Mouse (Mus musculus) hindbrain, postnatal 0 days (tissue): ENCODE data around the gene Ephb2. TPM values are rescaled to one million over a fixed set of nuclear protein-coding genes. Genes with fewer than 3 reads are reported as not detected.

Experiments
- ATAC-seq: fragments of 200-750 bp; cut with Nextera tagmentation; 2 replicates; pipeline ENCODE4 v1.8.0; 2017; ENCODE audit warnings: mild to moderate bottlenecking, moderate TSS enrichment, moderate library complexity
- DNase-seq: peaks from one replicate; pipeline ENCODE4 v3.0.0-alpha.2; 2015; ENCODE audit warnings: low spot score
- H3K27ac ChIP-seq: fragments of 300-500 bp; sonication (generic); 2 replicates; pipeline ENCODE4 v1.5.1; 2014; ENCODE audit warnings: mild to moderate bottlenecking
- H3K27me3 ChIP-seq: fragments of 300-500 bp; sonication (generic); 2 replicates; pipeline ENCODE4 v1.6.1; 2014; ENCODE audit warnings: low read length, mixed read lengths; ENCODE audit not compliant: insufficient read depth
- H3K36me3 ChIP-seq: fragments of 300-500 bp; sonication (generic); 2 replicates; pipeline ENCODE4 v1.6.1; 2014; ENCODE audit warnings: low read length, mixed read lengths; ENCODE audit not compliant: insufficient read depth
- H3K4me1 ChIP-seq: fragments of 300-500 bp; sonication (generic); 2 replicates; pipeline ENCODE4 v1.6.1; 2014; ENCODE audit warnings: antibody characterized with exemption, low read length, mixed read lengths; ENCODE audit not compliant: insufficient read depth
- H3K4me2 ChIP-seq: fragments of 300-500 bp; sonication (generic); 2 replicates; pipeline ENCODE4 v1.6.1; 2014; ENCODE audit warnings: low read depth, mild to moderate bottlenecking, low read length, moderate library complexity, mixed read lengths
- H3K4me3 ChIP-seq: fragments of 300-500 bp; sonication (generic); 2 replicates; pipeline ENCODE4 v1.5.1; 2014; ENCODE audit warnings: low read length
- H3K9ac ChIP-seq: fragments of 300-500 bp; sonication (generic); replicated peaks from 2 replicates; pipeline ENCODE4 v1.6.1; 2014; ENCODE audit warnings: mild to moderate bottlenecking, low read length, moderate library complexity, mixed read lengths
- H3K9me3 ChIP-seq: fragments of 300-500 bp; sonication (generic); 2 replicates; pipeline ENCODE4 v1.6.1; 2016; ENCODE audit warnings: low read length, mixed read lengths
- CTCF ChIP-seq: IDR thresholded peaks from 2 replicates; pipeline ENCODE4 v1.5.1; 2016; ENCODE audit warnings: antibody characterized with exemption, control low read depth, low read depth
- WGBS: fragments of 180-500 bp; shearing (Covaris S2); extraction: QIAGEN DNeasy Blood & Tissue Kit; methylation state at CpG from one replicate; pipeline ENCODE4 v1.1.7; 2014; 5-methylcytosine and 5-hydroxymethylcytosine counted together
- polyA plus RNA-seq: library from polyadenylated mRNA; unstranded; fragments of >200 nt; fragmentation: Nextera tagmentation; extraction: Ambion mirVana; gene quantifications from 2 replicates; pipeline ENCODE4 v1.2.1, GENCODE M21; 2015
- total RNA-seq: library from RNA; depleted of rRNA; stranded (reverse); fragments of >200 nt; gene quantifications from 2 replicates; pipeline ENCODE4 v1.2.3, GENCODE M21; 2014

Ephb2 gene
- total and polyA plus RNA-seq, 2 experiments from 2014 or later = 13.0 to 136 TPM

DNA sequence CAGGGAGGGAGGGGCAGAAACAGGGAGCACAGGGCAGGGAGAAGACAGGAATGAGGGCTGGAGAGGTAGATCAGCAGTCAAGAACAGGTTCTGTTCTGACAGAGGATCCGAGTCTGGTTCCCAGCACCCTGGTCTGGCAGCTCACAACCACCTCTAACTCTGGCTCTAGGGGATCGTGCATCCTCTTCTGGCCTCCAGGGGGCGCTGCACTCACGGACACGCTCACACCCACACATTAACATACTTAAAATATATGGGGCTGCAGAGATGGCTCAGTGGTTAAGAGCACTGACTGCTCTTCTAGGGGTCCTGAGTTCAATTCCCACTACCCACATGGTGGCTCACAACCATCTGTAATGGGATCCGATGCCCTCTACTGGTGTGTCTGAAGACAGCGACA is 24.2 kb upstream of the Ephb2 start:
- peak; percentile 39 for TF ChIP-seq CTCF
- no peak overlapping the region for H3K9ac ChIP-seq
- 0 out of 2 replicates have a peak, but pooled peaks cover 3% of the 10 kb centered on the region for H3K4me1 ChIP-seq
- WGBS = 86% methylated on average over 7 of the region's 7 CpGs
- no peak overlapping the region for H3K27ac ChIP-seq
- H3K27me3 ChIP-seq = no peaks in the 10 kb centered on the region
- DNase-seq = no peak
- H3K36me3 ChIP-seq = no peaks in the 10 kb centered on the region
- no peaks in the 10 kb centered on the region for H3K9me3 ChIP-seq
- no peak overlapping the region for H3K4me3 ChIP-seq
- ATAC-seq = no peak
- no peak overlapping the region for H3K4me2 ChIP-seq

DNA sequence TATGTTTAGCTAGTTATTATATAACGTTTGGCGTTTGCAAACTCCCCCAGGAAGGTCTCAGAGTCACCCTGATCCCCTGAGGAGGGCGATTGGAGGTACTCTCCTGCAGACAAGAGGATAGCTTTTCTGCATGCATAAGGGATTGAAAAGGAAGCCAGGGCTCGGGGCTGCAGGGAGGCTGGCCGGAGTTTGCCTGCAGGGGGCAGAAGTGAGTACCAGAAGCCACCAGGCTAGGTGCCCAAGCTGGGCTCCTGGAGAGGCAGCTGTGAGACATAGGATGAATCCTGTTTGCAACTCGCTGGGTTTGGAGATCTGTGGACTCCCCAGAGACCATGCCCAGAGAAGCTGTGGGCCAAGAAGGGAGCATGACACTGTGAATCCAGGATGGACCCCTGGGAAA is 19.3 kb upstream of the Ephb2 start:
- no peaks in the 10 kb centered on the region for H3K36me3 ChIP-seq
- no peak overlapping the region for H3K4me3 ChIP-seq
- ATAC-seq = no peak
- peak; percentile 61 for TF ChIP-seq CTCF
- H3K9me3 ChIP-seq = no peaks in the 10 kb centered on the region
- no peaks in the 10 kb centered on the region for H3K27me3 ChIP-seq
- no peak overlapping the region for H3K27ac ChIP-seq
- no peaks in the 10 kb centered on the region for H3K4me1 ChIP-seq
- WGBS = 22% methylated on average over 6 of the region's 6 CpGs
- DNase-seq = peak; percentile 25
- no peak overlapping the region for H3K4me2 ChIP-seq
- no peak overlapping the region for H3K9ac ChIP-seq

- Histone ChIP-seq H3K36me3 (no peaks in the 10 kb centered on the region), H3K27me3 (no peaks in the 10 kb centered on the region), H3K4me2 (no peak overlapping the region), H3K27ac (no peak overlapping the region), H3K9me3 (no peaks in the 10 kb centered on the region), H3K4me1 (no peaks in the 10 kb centered on the region), H3K9ac (no peak overlapping the region), H3K4me3 (no peak overlapping the region)
- ATAC-seq (no peak), DNase-seq (no peak)
- WGBS = 92% methylated on average over 11 of the region's 12 CpGs
- TF ChIP-seq CTCF = no peak
These were observed 17.2 kb upstream of the Ephb2 start for GRCm38 (mm10) chr4:136852989-136853388.

DNA sequence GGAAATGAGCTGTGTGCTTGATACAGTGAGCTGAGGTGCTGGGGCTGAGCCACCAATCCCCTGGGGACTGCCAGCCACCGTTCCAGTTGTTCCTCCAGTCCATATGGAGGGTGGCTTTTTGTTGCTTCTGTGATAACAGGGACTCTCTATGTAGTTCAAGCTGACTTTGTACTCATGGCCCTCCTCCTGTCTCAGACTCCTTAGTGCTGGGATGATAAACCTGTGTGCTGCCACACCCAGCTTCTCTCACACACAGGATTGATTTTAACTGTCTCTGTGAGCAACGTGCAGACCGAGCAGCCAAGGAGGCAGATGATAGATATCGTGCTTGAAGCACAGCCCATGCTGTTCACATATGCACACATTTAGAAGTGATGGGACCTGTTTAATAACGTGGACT is 16.3 kb upstream of the Ephb2 start:
- no peak overlapping the region for H3K9ac ChIP-seq
- H3K4me3 ChIP-seq = no peak overlapping the region
- H3K4me1 ChIP-seq = no peaks in the 10 kb centered on the region
- no peak for TF ChIP-seq CTCF
- H3K4me2 ChIP-seq = no peak overlapping the region
- H3K9me3 ChIP-seq = no peaks in the 10 kb centered on the region
- ATAC-seq = no peak
- DNase-seq = no peak
- H3K36me3 ChIP-seq = no peaks in the 10 kb centered on the region
- 48% methylated on average over 5 of the region's 5 CpGs for WGBS
- no peaks in the 10 kb centered on the region for H3K27me3 ChIP-seq
- no peak overlapping the region for H3K27ac ChIP-seq

DNA sequence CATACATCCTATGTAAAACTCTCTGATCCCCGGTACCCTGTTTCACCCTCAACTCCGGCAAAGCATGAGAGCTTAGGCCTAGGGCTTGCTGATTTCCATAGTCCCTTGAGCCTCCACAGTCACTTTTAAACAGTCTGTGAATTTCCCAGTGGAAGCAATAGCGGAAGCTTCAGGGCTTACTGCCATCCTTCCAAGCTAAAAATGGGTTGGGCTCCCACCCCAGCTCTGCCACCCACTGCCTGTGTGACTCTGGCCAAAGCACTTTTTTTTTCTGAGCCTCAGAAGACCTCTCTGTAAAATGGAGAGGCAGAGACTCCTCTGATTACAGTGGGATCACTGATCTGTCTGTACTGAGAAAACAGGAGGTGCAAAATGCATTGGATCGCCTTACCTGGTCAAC is 12.8 kb upstream of the Ephb2 start:
- no peak overlapping the region for H3K9ac ChIP-seq
- ATAC-seq = no peak

GRCm38 (mm10) chr4:136847166-136847565 is 11.4 kb upstream of the Ephb2 start:
- TF ChIP-seq CTCF = no peak
- H3K27me3 ChIP-seq = no peaks in the 10 kb centered on the region
- no peak overlapping the region for H3K4me3 ChIP-seq
- DNase-seq (no peak), ATAC-seq (no peak)
- no peak overlapping the region for H3K9ac ChIP-seq
- H3K4me1 ChIP-seq = no peaks in the 10 kb centered on the region
- 54% methylated on average over 6 of the region's 6 CpGs for WGBS
- no peak overlapping the region for H3K4me2 ChIP-seq
- H3K27ac ChIP-seq = no peak overlapping the region
- no peaks in the 10 kb centered on the region for H3K36me3 ChIP-seq
- no peaks in the 10 kb centered on the region for H3K9me3 ChIP-seq

More for the DNA sequence above, 12.8 kb upstream of the Ephb2 start:
- Histone ChIP-seq H3K36me3 (no peaks in the 10 kb centered on the region), H3K9me3 (no peaks in the 10 kb centered on the region), H3K27ac (no peak overlapping the region), H3K4me3 (no peak overlapping the region), H3K4me2 (no peak overlapping the region), H3K27me3 (no peaks in the 10 kb centered on the region), H3K4me1 (no peaks in the 10 kb centered on the region)
- DNase-seq = no peak
- no peak for TF ChIP-seq CTCF
- 60% methylated on average over 4 of the region's 4 CpGs for WGBS

GRCm38 (mm10) chr4:136842802-136843201 is 7.0 kb upstream of the Ephb2 start:
- WGBS = 90% methylated on average over 10 of the region's 10 CpGs
- H3K27me3 ChIP-seq = no peaks in the 10 kb centered on the region
- H3K27ac ChIP-seq = no peak overlapping the region
- H3K9ac ChIP-seq = no peak overlapping the region
- DNase-seq = no peak
- ATAC-seq = no peak
- no peaks in the 10 kb centered on the region for H3K36me3 ChIP-seq
- H3K4me2 ChIP-seq = no peak overlapping the region
- H3K4me3 ChIP-seq = no peak overlapping the region
- no peak for TF ChIP-seq CTCF
- H3K4me1 ChIP-seq = no peaks in the 10 kb centered on the region
- no peaks in the 10 kb centered on the region for H3K9me3 ChIP-seq
